Mouse (Mus musculus) ES-Bruce4 (cell line): ENCODE results near the gene Gm11937.

Experiments
- CTCF ChIP-seq: IDR thresholded peaks from one replicate; pipeline ENCODE4 v1.8.1; 2011; ENCODE audit warnings: low read depth, low read length
- EP300 ChIP-seq: IDR thresholded peaks from 2 replicates; pipeline ENCODE4 v1.6.1; 2011; ENCODE audit warnings: low read depth, low read length; ENCODE audit not compliant: insufficient read depth
- POLR2A ChIP-seq: IDR thresholded peaks from one replicate; pipeline ENCODE4 v1.8.1; 2011; ENCODE audit warnings: low read length; ENCODE audit not compliant: insufficient read depth

GRCm38 (mm10) chr11:99562580-99562979 lies 47.4 kb downstream of the Gm11937 start:
- TF ChIP-seq POLR2A (no peak), CTCF (no peak), EP300 (no peak)
